Mouse (Mus musculus) limb, embryonic 14.5 days (tissue): ENCODE results near the gene Dhh. TPM values are rescaled to one million over a fixed set of nuclear protein-coding genes. Genes with fewer than 3 reads are reported as not detected.

ENCODE experiments used
- ATAC-seq: fragments of 200-750 bp; cut with Nextera tagmentation; 2 replicates; pipeline ENCODE4 v1.8.0; 2017; ENCODE audit warnings: low read depth, moderate number of reproducible peaks, moderate TSS enrichment; ENCODE audit not compliant: low FRiP score
- DNase-seq: peaks from one replicate; pipeline ENCODE4 v3.0.0-alpha.2; 2015; ENCODE audit warnings: low spot score
- H3K27ac ChIP-seq: fragments of 300-500 bp; sonication (generic); replicated peaks from 2 replicates; pipeline ENCODE4 v1.5.1; 2014; ENCODE audit warnings: low read depth, mild to moderate bottlenecking, low read length, moderate library complexity, mixed read lengths
- H3K27me3 ChIP-seq: fragments of 300-500 bp; sonication (generic); 2 replicates; pipeline ENCODE4 v1.6.1; 2014; ENCODE audit warnings: low read length, mixed read lengths; ENCODE audit not compliant: control insufficient read depth, insufficient read depth
- H3K36me3 ChIP-seq: fragments of 300-500 bp; sonication (generic); 2 replicates; pipeline ENCODE4 v1.6.1; 2014; ENCODE audit warnings: mild to moderate bottlenecking, low read length, moderate library complexity, mixed read lengths; ENCODE audit not compliant: control insufficient read depth, insufficient read depth
- H3K4me1 ChIP-seq: fragments of 300-500 bp; sonication (generic); 2 replicates; pipeline ENCODE4 v1.6.1; 2014; ENCODE audit warnings: antibody characterized with exemption, low read length, mixed read lengths; ENCODE audit not compliant: control insufficient read depth, insufficient read depth
- H3K4me2 ChIP-seq: fragments of 300-500 bp; sonication (generic); replicated peaks from 2 replicates; pipeline ENCODE4 v1.6.1; 2014; ENCODE audit warnings: low read depth, mild to moderate bottlenecking, low read length, moderate library complexity; ENCODE audit not compliant: severe bottlenecking
- H3K4me3 ChIP-seq: fragments of 300-500 bp; sonication (generic); replicated peaks from 2 replicates; pipeline ENCODE4 v1.5.1; 2014; ENCODE audit warnings: low read length
- H3K9ac ChIP-seq: fragments of 300-500 bp; sonication (generic); 2 replicates; pipeline ENCODE4 v1.6.1; 2014; ENCODE audit warnings: mild to moderate bottlenecking, low read depth, low read length, moderate library complexity; ENCODE audit not compliant: severe bottlenecking
- H3K9me3 ChIP-seq: fragments of 300-500 bp; sonication (generic); 2 replicates; pipeline ENCODE4 v1.6.1; 2016; ENCODE audit warnings: low read length; ENCODE audit not compliant: control insufficient read depth
- POLR2A ChIP-seq: fragments of 200-500 bp; IDR thresholded peaks from 2 replicates; pipeline ENCODE4 v1.8.0; 2012; ENCODE audit warnings: inconsistent platforms, mild to moderate bottlenecking, moderate library complexity, borderline replicate concordance; ENCODE audit not compliant: insufficient read depth, insufficient read length; ENCODE audit errors: extremely low read depth
- WGBS: fragments of 180-500 bp; shearing (Covaris S2); extraction: QIAGEN DNeasy Blood & Tissue Kit; methylation state at CpG from one replicate; pipeline ENCODE4 v1.1.7; 2014; 5-methylcytosine and 5-hydroxymethylcytosine counted together
- polyA plus RNA-seq, 2 experiments: library from polyadenylated mRNA; depleted of rRNA in 1 of 2; stranded (reverse) in 1 of 2; unstranded in 1 of 2; fragments of >200 nt; fragmentation: Nextera tagmentation in 1 of 2; extraction: Ambion mirVana in 1 of 2; gene quantifications; 2 replicates each; pipeline versions ENCODE4 v1.2.1 to v1.2.3; 2012 to 2014

The Dhh gene
- polyA plus RNA-seq, 2 experiments, result 1.1 to 2.0 TPM

GRCm38 (mm10) chr15:98871070-98871915 is 27.0 kb downstream of the Dhh start, which contains the start of gene Kmt2d:
Kmt2d (minus strand) TSS chr15:98871204.
- H3K9ac ChIP-seq, result peak within 1 kb of the TSS; percentile 95
- peak; percentile 63; the same call in 1 of the 2 replicates for TF ChIP-seq POLR2A
- H3K27me3 ChIP-seq, result no peaks in the 10 kb centered on the region
- H3K27ac ChIP-seq, result peak within 1 kb of the TSS; percentile 99
- peak; percentile 57 for DNase-seq
- H3K4me1 ChIP-seq, result peaks cover 25% of the 10 kb centered on the region
- H3K4me2 ChIP-seq, result peak within 1 kb of the TSS; percentile 97
- H3K36me3 ChIP-seq, result peaks cover 5% of the 10 kb centered on the region
- H3K9me3 ChIP-seq, result no peaks in the 10 kb centered on the region
- peak; percentile 54 for ATAC-seq
- WGBS, result under 1% methylated on average over 46 of the region's 94 CpGs
- H3K4me3 ChIP-seq, result peak within 1 kb of the TSS; percentile 64

GRCm38 (mm10) chr15:98870179-98871069 is 27.9 kb downstream of the Dhh start:
- no peaks in the 10 kb centered on the region for H3K9me3 ChIP-seq
- H3K4me3 ChIP-seq, result peak overlapping the region; percentile 64
- ATAC-seq, result no peak
- peak overlapping the region; percentile 97 for H3K4me2 ChIP-seq
- H3K27me3 ChIP-seq, result no peaks in the 10 kb centered on the region
- peaks cover 13% of the 10 kb centered on the region for H3K36me3 ChIP-seq
- H3K4me1 ChIP-seq, result peaks cover 25% of the 10 kb centered on the region
- peak overlapping the region; percentile 95 for H3K9ac ChIP-seq
- TF ChIP-seq POLR2A, result no peak
- peak overlapping the region; percentile 99 for H3K27ac ChIP-seq
- WGBS, result under 1% methylated on average over 15 of the region's 16 CpGs
- no peak for DNase-seq

- Histone ChIP-seq H3K4me2 (peak overlapping the region; percentile 97), H3K27ac (no peak overlapping the region), H3K4me3 (peak overlapping the region; percentile 64), H3K36me3 (peaks cover 22% of the 10 kb centered on the region), H3K4me1 (peaks cover 25% of the 10 kb centered on the region), H3K27me3 (no peaks in the 10 kb centered on the region), H3K9me3 (no peaks in the 10 kb centered on the region), H3K9ac (peak overlapping the region; percentile 95)
- ATAC-seq (no peak), DNase-seq (no peak)
- TF ChIP-seq POLR2A, result no peak
- WGBS, result 11% methylated on average over 8 of the region's 8 CpGs
Observed at GRCm38 (mm10) chr15:98869342-98870178, 28.8 kb downstream of the Dhh start.

GRCm38 (mm10) chr15:98868346-98869063 is 29.8 kb downstream of the Dhh start:
- WGBS, result 32% methylated on average over 11 of the region's 11 CpGs
- H3K27ac ChIP-seq, result 0 out of 2 replicates have a peak overlapping the region, but pooled peaks have one; percentile 1

More at GRCm38 (mm10) chr15:98868346-98869063, 29.8 kb downstream of the Dhh start:
- Histone ChIP-seq H3K9me3 (no peaks in the 10 kb centered on the region), H3K9ac (peak overlapping the region; percentile 95), H3K36me3 (peaks cover 32% of the 10 kb centered on the region), H3K4me3 (peak overlapping the region; percentile 64), H3K27me3 (no peaks in the 10 kb centered on the region), H3K4me1 (peaks cover 25% of the 10 kb centered on the region), H3K4me2 (peak overlapping the region; percentile 97)
- ATAC-seq (no peak), DNase-seq (no peak)
- TF ChIP-seq POLR2A, result no peak
